Mouse (Mus musculus) cerebellum, postnatal 4 days (tissue): Measurements from ENCODE around the gene Nod1.

Experiments used
- DNase-seq, 2 experiments: peaks; one replicate each; pipeline ENCODE4 v3.0.0; 2022; ENCODE audit warnings: low spot score in 2 of 2, mixed read lengths in 1 of 2

Nod1 gene

GRCm38 (mm10) chr6:54940126-54940525, 32.3 kb downstream of the Nod1 start:
- no peak for DNase-seq

- no peak for DNase-seq
These were observed 32.8 kb downstream of the Nod1 start for GRCm38 (mm10) chr6:54939631-54940030.

GRCm38 (mm10) chr6:54936496-54936895, 35.9 kb downstream of the Nod1 start:
- DNase-seq, result no peak

GRCm38 (mm10) chr6:54934930-54935329, 37.5 kb downstream of the Nod1 start:
- no peak for DNase-seq

- DNase-seq, result no peak
These were observed 38.1 kb downstream of the Nod1 start for GRCm38 (mm10) chr6:54934313-54934712.

- DNase-seq, result no peak
These were observed 38.5 kb downstream of the Nod1 start for GRCm38 (mm10) chr6:54933866-54934265.

- DNase-seq, result no peak
These were observed 39.2 kb downstream of the Nod1 start for GRCm38 (mm10) chr6:54933216-54933615.

GRCm38 (mm10) chr6:54932526-54932925, 39.9 kb downstream of the Nod1 start:
- DNase-seq, result no peak

- DNase-seq, result no peak
These were observed 40.8 kb downstream of the Nod1 start for GRCm38 (mm10) chr6:54931641-54932040.

- no peak for DNase-seq
These were observed 44.5 kb downstream of the Nod1 start for GRCm38 (mm10) chr6:54927946-54928345.

- DNase-seq, result no peak
These were observed 45.5 kb downstream of the Nod1 start for GRCm38 (mm10) chr6:54926899-54927298.

- DNase-seq, result no peak
These were observed 46.5 kb downstream of the Nod1 start for GRCm38 (mm10) chr6:54925736-54926440.

- no peak for DNase-seq
These were observed 47.9 kb downstream of the Nod1 start for GRCm38 (mm10) chr6:54924538-54924937.

- no peak for DNase-seq
These were observed 53.9 kb downstream of the Nod1 start for GRCm38 (mm10) chr6:54918521-54918920.

GRCm38 (mm10) chr6:54917523-54917922, 54.9 kb downstream of the Nod1 start:
- peak in 1 of 2 experiments; percentile 23 for DNase-seq

GRCm38 (mm10) chr6:54916941-54917340, 55.5 kb downstream of the Nod1 start:
- no peak for DNase-seq

- no peak for DNase-seq
These were observed 56.2 kb downstream of the Nod1 start for GRCm38 (mm10) chr6:54916163-54916562.

- DNase-seq, result no peak
These were observed 57.4 kb downstream of the Nod1 start for GRCm38 (mm10) chr6:54914977-54915376.

- DNase-seq, result no peak
These were observed 66.1 kb downstream of the Nod1 start for GRCm38 (mm10) chr6:54906053-54907040.

GRCm38 (mm10) chr6:54902547-54902946, 69.9 kb downstream of the Nod1 start:
- no peak for DNase-seq

- no peak for DNase-seq
These were observed 72.2 kb downstream of the Nod1 start for GRCm38 (mm10) chr6:54900256-54900655.

- no peak for DNase-seq
These were observed 81.0 kb downstream of the Nod1 start for GRCm38 (mm10) chr6:54891384-54891783.

- no peak for DNase-seq
These were observed 82.2 kb downstream of the Nod1 start for GRCm38 (mm10) chr6:54890221-54890620.
